Comparison of ENCODE assay signal across 13 mouse cellular contexts in the genomic region with DNA sequence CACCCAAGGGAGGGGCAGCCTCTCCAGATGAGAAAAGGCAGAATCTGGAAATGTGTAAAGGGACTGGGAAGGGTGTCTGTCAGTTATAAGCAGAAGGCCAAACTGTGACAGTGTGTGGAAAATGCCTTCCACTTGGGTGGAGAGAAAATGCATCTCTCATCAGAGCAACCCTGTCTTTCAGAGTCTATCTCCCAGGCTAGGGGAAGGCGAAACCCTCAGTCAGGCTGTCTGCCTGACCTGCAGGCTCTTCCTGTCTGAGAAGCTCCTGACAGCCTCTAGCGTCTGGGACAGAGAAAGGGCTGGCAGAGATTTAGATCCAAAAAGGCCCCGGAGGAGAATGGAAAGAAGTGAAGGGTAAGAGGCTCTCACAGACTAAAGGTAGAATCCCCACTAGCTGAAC. TPM values are rescaled to one million over a fixed set of nuclear protein-coding genes. Genes with fewer than 3 reads are reported as not detected.
DNase-seq lines count a peak whose midpoint lies in the region; ATAC-seq and TF ChIP-seq lines count a peak whose summit lies in the region.
"Had no signal": no experiment of that assay in that cellular context is flagged by ENCODE, and none has a peak within 500 bp of the region (broad histone marks: within the 10 kb centered on the region; RNA-seq: fewer than 3 reads in every experiment).

No protein-coding gene starts in this region.

- 0 out of 2 replicates have a peak overlapping the region, but pooled peaks have one; percentile 12 for H3K9ac ChIP-seq in heart, embryonic 14.5 days (ENCODE audit: low read length)
- H3K9ac ChIP-seq in heart, embryonic 12.5 days = no peak overlapping the region
- H3K9ac ChIP-seq in hindbrain, postnatal 0 days (replicated peaks; ENCODE audit: low read length) = no peak overlapping the region
- H3K9ac ChIP-seq: embryonic facial prominence, embryonic 13.5 days had no signal

- no peaks in the 10 kb centered on the region for H3K36me3 ChIP-seq in heart, embryonic 14.5 days (ENCODE audit: control insufficient read depth, insufficient read depth, low read length)
- H3K36me3 ChIP-seq in heart, embryonic 12.5 days = no peaks in the 10 kb centered on the region
- H3K36me3 ChIP-seq in hindbrain, postnatal 0 days (ENCODE audit: insufficient read depth, low read length) = no peaks in the 10 kb centered on the region
- H3K36me3 ChIP-seq: embryonic facial prominence, embryonic 13.5 days had no signal

- no peak overlapping the region for H3K4me2 ChIP-seq in heart, embryonic 14.5 days (ENCODE audit: low read length)
- no peak overlapping the region for H3K4me2 ChIP-seq in heart, embryonic 12.5 days
- H3K4me2 ChIP-seq in hindbrain, postnatal 0 days (ENCODE audit: low read depth, low read length) = no peak overlapping the region
- H3K4me2 ChIP-seq: embryonic facial prominence, embryonic 13.5 days had no signal

- ATAC-seq in heart, embryonic 14.5 days (ENCODE audit: insufficient number of reproducible peaks, insufficient read depth, low FRiP score, low read depth) = no peak
- ATAC-seq in heart, embryonic 12.5 days (ENCODE audit: insufficient number of reproducible peaks, low FRiP score) = no peak
- no peak for ATAC-seq in hindbrain, postnatal 0 days
- ATAC-seq: inflammation-experienced regulatory T-cells, adult 6 months had no signal

- intact Hi-C loops in left cerebral cortex, postnatal 10 days (cut with DNase I) = no loop called here

- DNase-seq in ES-CJ7 (ENCODE audit: low read depth, low spot score) = peak; percentile 77
- peak; percentile 70 for DNase-seq in brain, adult 2 months (ENCODE audit: low read depth, low spot score)
- DNase-seq in hindbrain, postnatal 0 days (ENCODE audit: low spot score) = peak; percentile 59
- DNase-seq in left cerebral cortex, postnatal 10 days (ENCODE audit: extremely low spot score in 1 of 2, low spot score in 2 of 2) = no peak
- no peak for DNase-seq in right cerebral cortex, postnatal 14 days
- no peak for DNase-seq in urinary bladder, postnatal 36 days (ENCODE audit: low spot score in 2 of 2)
- DNase-seq: heart, adult 18-20 months; left cerebral cortex, postnatal 4 days; lung, adult 2 months had no signal

- no peaks in the 10 kb centered on the region for H3K9me3 ChIP-seq in heart, embryonic 14.5 days (ENCODE audit: control insufficient read depth, low read length)
- no peaks in the 10 kb centered on the region for H3K9me3 ChIP-seq in heart, embryonic 12.5 days (replicated peaks)
- no peaks in the 10 kb centered on the region for H3K9me3 ChIP-seq in hindbrain, postnatal 0 days (ENCODE audit: low read length)
- H3K9me3 ChIP-seq: embryonic facial prominence, embryonic 13.5 days had no signal

- H3K4me1 ChIP-seq in heart, embryonic 14.5 days (ENCODE audit: control insufficient read depth in 2 of 2, insufficient read depth in 2 of 2, low read length in 2 of 2) = peaks cover 2 to 3% of the 10 kb centered on the region in 2 experiments; a peak in 1 of 4 replicates
- H3K4me1 ChIP-seq in heart, embryonic 12.5 days (replicated peaks) = peaks cover 16% of the 10 kb centered on the region
- peaks cover 15% of the 10 kb centered on the region for H3K4me1 ChIP-seq in hindbrain, postnatal 0 days (ENCODE audit: insufficient read depth, low read length)

- no peak overlapping the region for H3K27ac ChIP-seq in heart, embryonic 14.5 days (replicated peaks in 1 of 2; ENCODE audit: control insufficient read depth in 1 of 2, insufficient read depth in 1 of 2, low read depth in 2 of 2, low read length in 2 of 2)
- H3K27ac ChIP-seq in heart, embryonic 12.5 days (ENCODE audit: poor library complexity, severe bottlenecking) = no peak overlapping the region; the same call in 1 of the 2 replicates
- peak overlapping the region; percentile 32; the same call in 1 of the 2 replicates for H3K27ac ChIP-seq in hindbrain, postnatal 0 days
- H3K27ac ChIP-seq: embryonic facial prominence, embryonic 13.5 days had no signal

- WGBS in heart, embryonic 14.5 days = 15% methylated on average over 3 of the region's 3 CpGs
- WGBS in heart, embryonic 12.5 days = 7% methylated on average over 3 of the region's 3 CpGs
- WGBS in hindbrain, postnatal 0 days = 20% methylated on average over 3 of the region's 3 CpGs

- TF ChIP-seq CTCF in hindbrain, postnatal 0 days (IDR thresholded peaks at IDR 0.05; ENCODE audit: low read depth) = peak; percentile 58

- H3K27me3 ChIP-seq in heart, embryonic 14.5 days (ENCODE audit: control insufficient read depth, insufficient read depth, low read length) = no peaks in the 10 kb centered on the region
- H3K27me3 ChIP-seq in heart, embryonic 12.5 days (replicated peaks) = peaks cover 28% of the 10 kb centered on the region
- H3K27me3 ChIP-seq in hindbrain, postnatal 0 days (ENCODE audit: insufficient read depth, low read length) = no peaks in the 10 kb centered on the region

- no peak overlapping the region for H3K4me3 ChIP-seq in heart, embryonic 14.5 days (ENCODE audit: control insufficient read depth in 1 of 2, insufficient read depth in 1 of 2, low read depth in 1 of 2, low read length in 2 of 2)
- H3K4me3 ChIP-seq in heart, embryonic 12.5 days = no peak overlapping the region
- no peak overlapping the region for H3K4me3 ChIP-seq in hindbrain, postnatal 0 days (ENCODE audit: low read length)
- H3K4me3 ChIP-seq: embryonic facial prominence, embryonic 13.5 days had no signal

RNA-seq across cellular contexts. Expression of gene Pipox, which starts 9.9 kb away (rescaled TPM):
- polyA plus RNA-seq in heart, embryonic 14.5 days (2014; fragmentation: Nextera tagmentation; extraction: Ambion mirVana) = 3.8 and 3.9 TPM in 2 replicates
- 2.3 and 3.1 TPM in 2 replicates for polyA plus RNA-seq in heart, embryonic 12.5 days (2016; fragmentation: Nextera tagmentation; extraction: Ambion mirVana)
- total RNA-seq in hindbrain, postnatal 0 days (2014; rRNA removed) = 2.8 and 6.8 TPM in 2 replicates
- polyA plus RNA-seq in hindbrain, postnatal 0 days (2015; fragmentation: Nextera tagmentation; extraction: Ambion mirVana) = 4.4 and 4.6 TPM in 2 replicates
- 1 to 10 TPM in 1 of 2 experiments, under 1 TPM in 1; 0.49 to 1.6 TPM for total RNA-seq in left cerebral cortex, postnatal 10 days (2021)

RNA-seq across cellular contexts. Expression of gene Sez6, which starts 26.8 kb away (rescaled TPM):
- polyA plus RNA-seq in heart, embryonic 14.5 days (2014; fragmentation: Nextera tagmentation; extraction: Ambion mirVana) = 0.15 TPM in 1 of 2 replicates, not detected in the other
- 0.18 TPM in 1 of 2 replicates, not detected in the other for polyA plus RNA-seq in heart, embryonic 12.5 days (2016; fragmentation: Nextera tagmentation; extraction: Ambion mirVana)
- total RNA-seq in hindbrain, postnatal 0 days (2014; rRNA removed) = 175 and 177 TPM in 2 replicates
- 113 and 127 TPM in 2 replicates for polyA plus RNA-seq in hindbrain, postnatal 0 days (2015; fragmentation: Nextera tagmentation; extraction: Ambion mirVana)
- total RNA-seq in left cerebral cortex, postnatal 10 days (2021) = 100 to 1,000 TPM; 226 to 231 TPM

Comparison
In these comparisons a context has a peak if more than half of its experiments do, and no peak if none do; other contexts are left out.
1. DNase-seq: peak in ES-CJ7 (single experiment), brain, adult 2 months (single experiment) and hindbrain, postnatal 0 days (single experiment); none in left cerebral cortex, postnatal 10 days (0 of 2), right cerebral cortex, postnatal 14 days (single experiment) and urinary bladder, postnatal 36 days (0 of 2).
2. RNA of gene Sez6, which starts 26.8 kb away (polyA plus RNA-seq): 113 to 127 TPM in hindbrain, postnatal 0 days; 0.18 TPM in heart, embryonic 12.5 days and 0.15 TPM in heart, embryonic 14.5 days; every median in the first group is over 10 times any median in the second.